Mouse (Mus musculus): ENCODE measurements around the gene Cd28.

Gene Cd28

DNA sequence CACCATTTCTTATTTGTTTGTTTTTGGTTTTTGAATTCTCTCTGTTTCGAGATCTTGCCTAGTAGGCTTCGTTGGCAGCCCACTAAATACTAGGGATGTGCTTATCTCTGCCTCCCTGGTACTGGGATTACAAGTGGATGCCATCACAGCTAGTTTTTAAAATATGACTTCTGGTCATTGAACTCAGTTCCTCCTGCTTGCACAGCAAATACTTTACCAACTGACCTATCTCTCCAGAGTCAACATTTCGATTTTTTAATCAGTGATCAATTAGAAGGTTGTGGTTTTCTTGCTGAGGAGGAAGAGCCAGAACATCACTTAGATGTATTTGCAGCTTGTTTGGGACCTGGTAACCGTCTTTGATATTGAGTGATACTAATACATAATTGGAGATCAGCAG, 34.4 kb downstream of the Cd28 start:
- no peak for DNase-seq

DNA sequence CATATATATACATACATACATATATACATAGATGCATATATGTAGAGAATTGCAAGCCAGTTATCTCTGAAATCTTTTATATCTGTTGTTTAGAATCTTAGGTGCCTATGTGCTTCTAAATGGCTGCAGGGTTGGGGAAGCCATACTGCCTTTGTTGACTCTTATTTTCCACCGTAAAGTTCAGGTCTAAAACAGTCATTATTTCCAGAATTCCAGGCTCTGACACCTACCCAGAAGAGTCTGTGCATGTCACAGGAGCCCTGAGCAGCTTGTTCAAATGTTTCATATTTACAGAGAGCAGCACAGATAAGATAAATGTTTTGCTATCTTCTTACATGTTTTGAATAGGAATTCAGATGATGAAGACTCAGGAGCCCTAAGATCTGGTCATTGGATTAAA, 36.4 kb downstream of the Cd28 start:
- DNase-seq: no peak

DNA sequence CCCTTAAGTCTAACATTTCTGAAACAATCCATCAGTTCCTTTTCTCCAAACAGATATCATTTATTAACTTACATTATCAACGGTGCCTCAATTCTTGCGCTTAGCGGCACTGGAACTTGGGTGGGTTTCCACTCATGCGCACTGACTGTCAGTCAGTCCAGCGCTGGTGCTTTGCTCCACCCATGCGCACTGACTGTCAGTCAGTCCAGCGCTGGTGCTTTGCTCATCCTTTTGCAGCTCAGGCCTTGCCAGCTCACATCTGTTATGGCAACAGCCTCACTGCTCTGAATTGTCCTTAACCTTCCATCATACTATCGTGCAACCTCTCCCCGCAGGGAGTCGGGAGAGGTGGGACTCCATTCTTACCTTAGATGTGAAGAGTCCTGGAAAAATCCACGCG, 37.4 kb downstream of the Cd28 start:
- no peak for DNase-seq

DNA sequence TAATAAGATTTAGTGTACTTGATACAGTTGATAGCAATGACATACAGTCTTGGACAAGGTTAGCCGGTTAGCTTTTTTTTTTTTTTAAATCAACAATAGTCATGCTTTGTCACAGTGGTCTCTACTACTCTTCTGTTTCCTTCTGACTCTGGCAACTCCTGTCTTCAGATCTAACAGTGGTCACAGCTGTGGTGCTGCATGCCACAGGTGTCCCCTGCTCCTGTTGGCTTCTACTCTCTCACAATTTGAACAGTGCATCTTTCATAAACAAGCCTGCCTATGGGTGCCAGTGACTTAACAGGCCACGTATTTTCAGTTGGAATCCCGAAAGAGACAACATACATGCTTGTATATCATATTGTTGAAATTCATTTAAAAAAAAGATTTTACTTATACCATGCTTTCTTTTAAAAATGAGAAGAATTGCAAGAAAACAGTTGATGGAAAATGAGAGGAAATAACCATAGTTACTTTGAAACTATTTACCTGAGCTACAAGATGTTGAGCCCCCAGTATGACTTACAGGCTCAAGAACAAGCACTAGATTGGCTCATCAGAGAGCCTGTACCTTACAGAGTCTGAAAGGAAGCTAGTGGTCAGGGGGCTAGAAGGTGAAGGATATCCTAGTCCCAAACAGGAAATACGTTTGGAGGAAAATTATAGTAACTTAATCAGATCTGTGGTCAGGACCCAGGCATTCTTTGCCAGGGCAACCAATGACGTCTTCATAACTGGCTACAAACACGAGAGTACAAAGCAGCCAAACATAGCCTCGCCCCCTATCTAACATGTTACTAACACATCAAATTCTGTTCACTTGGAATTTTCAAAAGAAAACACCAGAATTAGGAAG, 39.0 kb downstream of the Cd28 start:
- no peak for DNase-seq

DNA sequence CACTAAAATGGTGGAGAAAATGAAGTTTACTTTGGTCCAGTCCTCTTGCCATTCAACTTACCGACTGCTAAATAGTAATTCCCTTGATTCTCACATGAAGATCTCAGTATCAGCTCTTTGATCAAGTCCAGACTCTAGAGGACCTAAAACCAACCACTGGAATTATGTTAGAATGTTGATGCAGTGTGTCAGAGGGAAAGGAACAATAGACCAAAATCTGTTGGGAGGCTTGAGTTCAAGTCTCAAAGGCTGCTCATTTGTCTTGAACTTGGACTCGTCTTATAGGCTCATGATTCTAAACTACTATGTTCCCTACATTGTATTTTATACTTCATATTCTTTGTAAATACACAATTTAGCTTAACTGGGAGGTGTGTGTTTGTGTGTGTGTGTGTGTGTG, 41.0 kb downstream of the Cd28 start:
- DNase-seq: no peak

DNA sequence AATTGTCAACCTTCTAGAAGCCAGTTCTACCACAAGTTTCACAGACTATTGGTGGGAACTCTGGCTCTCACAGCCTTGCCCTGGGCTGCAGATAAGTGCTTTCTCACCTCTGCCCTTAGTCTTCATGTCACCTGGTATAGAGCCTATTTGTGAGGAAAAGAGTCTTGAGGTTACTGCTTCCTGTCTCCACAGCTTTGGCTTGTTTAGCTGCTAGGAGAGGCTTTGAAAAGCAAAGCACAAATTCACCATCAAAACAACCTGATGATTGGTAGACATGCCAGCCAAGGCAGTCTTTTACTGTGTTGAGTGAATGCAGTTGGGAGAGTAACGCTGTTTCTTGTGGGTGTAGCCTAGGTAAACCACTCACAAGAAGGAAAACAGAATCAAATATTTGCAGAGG, 41.6 kb downstream of the Cd28 start:
- DNase-seq: no peak

DNA sequence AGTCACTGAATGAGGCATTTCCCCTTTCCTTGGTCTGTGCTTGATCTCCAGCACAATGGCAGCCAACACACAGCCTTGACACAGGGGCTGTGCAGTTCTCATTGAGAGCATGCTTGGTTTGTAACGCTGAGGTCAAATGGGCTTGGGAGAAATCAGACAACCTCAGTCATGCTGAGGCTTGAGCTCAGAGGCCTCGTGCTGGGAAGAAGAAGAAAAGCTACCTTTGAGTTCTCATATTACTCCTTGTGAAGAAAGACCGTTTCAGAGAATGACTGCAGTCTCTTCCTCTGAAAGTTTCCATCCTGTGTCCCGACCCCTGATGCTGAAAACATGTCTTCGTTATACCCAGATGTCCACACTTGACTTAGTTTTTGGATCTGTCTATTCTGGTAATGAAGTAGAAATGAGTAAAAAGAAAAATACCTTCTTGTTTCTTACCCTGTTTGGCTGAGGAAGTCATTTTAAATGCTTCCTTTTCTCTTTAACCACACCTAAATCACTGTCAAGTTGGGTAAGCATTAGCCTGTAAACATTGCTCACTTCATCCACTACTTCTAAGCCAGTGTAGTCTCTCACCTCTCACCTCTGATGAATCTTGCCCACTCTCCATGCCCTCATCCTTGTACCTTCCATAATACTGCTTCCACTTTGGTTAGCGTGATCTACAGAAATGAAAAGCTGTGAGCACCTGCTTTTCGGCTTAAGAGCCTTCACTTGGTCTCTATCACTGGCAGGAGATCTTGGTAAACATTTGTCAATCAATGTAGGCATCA, 43.1 kb downstream of the Cd28 start:
- no peak for DNase-seq

DNA sequence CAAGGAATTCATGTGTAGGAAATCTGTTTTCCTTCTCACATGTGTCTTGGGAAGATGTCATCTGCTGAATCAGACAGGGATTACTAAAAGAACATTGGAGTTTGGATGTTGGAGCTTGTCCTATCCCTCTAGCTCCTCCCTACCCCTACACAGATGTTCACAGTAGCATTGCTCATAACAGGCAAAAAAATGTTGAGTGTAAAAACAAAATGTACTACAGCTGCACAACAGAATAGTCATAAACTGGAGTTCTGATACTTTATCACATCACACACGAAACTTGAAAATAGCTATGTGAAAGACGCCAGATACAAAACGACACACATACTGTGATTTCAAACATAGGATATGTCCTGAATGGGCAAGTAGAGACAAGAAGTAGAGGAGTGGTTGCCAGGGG, 43.9 kb downstream of the Cd28 start:
- DNase-seq: no peak

DNA sequence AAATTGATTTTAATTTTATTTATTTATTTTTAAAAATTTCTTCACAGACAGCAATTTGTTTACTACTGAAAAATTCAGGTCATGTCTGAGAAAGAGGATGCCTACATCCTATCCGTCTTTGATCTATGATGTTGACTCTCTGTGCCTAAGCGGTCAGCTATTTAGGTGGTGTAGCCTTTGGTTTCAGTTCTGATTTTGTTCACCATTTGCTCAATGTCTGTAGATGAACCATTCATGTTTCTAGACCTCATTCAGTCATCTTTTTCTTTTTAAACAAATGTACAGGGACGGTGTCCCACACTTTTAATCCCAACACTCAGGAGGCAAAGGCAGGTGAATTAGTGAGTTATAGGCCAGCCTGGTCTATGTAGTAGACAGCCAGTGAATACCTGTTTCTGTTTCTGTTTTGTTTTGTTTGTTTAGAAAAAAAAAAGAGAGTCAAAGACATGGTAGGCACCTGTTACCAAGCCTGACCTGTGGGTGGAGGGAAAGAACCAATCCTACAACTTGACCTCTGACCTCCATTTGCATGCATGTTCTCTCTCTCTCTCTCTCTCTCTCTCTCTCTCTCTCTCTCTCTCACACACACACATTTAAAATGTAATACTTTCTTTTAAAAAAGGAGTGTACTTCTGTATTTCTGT, 45.0 kb downstream of the Cd28 start:
- no peak for DNase-seq

DNA sequence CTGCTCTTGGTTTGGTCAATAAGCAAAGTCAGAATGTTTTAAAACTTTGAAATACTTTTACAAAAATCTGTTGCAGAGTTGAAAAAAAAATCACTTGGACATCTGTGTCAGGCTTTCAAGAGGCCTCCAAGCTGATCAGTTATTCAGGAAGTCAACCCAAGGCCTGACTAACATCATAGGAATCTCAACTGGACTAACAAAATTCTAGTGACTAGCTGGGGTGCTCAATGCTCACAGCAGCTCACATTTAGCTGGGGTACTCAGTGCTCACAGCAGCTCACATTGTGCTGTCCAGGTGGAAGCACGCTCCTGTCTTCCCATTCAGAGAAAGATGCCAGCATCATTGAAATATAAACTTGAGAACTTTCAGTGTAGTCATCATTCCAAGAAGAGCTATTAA, 45.9 kb downstream of the Cd28 start:
- no peak for DNase-seq

DNA sequence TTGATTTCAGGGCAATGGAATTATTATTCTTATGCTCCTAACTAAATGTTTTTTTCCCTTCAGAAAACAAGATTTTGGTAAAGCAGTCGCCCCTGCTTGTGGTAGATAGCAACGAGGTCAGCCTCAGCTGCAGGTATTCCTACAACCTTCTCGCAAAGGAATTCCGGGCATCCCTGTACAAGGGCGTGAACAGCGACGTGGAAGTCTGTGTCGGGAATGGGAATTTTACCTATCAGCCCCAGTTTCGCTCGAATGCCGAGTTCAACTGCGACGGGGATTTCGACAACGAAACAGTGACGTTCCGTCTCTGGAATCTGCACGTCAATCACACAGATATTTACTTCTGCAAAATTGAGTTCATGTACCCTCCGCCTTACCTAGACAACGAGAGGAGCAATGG, 46.3 kb downstream of the Cd28 start:
- no peak for DNase-seq

DNA sequence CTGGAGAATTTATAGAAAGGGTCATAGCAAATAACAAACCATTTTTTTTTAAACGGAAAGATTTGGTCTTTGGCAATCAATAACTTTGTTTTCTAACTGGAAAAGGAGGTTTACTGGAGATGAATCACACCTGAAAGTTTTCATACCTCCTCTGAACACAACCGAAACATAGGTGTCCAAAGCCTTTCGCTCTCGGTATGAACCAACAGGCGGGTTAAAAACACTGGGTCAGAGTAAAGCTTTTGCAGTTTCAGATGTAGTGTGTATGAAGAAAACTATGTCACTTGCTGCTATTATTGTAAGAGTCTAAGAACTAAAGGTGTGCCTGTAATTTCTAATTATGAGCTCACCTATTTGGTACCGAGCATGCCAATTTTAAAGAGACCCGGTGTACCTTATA, 55.2 kb downstream of the Cd28 start:
- DNase-seq: no peak

DNA sequence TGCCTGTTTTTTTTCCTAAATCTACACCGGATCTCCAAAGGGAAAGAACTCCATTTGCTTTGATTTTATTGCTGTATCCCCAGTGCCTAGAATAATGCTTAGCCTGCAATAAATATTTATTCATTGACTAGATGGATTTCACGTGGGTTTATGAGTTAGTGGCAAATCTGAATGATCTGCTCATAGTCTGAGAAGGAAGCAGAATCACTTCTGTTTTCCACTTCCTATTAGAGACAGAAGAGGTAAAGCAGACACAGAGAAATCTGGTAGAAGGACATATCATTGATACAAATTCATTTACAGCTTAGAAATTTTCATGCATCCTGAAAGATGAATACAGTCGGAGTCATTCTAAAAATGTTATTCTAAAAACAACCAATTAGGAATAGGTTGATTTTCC, 56.6 kb downstream of the Cd28 start:
- no peak for DNase-seq

DNA sequence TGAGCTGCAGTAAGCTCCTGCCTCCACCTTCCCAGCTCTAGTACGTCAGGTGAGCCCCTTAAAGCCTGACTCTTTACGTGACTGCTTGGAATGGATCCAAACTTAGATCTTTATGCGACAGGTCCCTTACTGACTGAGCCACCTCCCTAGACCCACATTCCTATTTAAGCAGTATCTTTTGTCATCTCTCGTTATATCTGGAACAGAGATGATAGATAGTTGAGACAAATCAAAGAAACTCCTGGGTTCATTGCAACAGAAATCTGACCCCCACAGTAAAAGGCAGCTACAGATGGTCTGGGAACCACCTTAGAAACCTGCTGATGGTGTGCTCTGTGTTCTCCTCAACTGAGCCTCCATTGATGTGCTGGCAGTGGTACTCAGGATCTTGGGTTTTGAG, 59.6 kb downstream of the Cd28 start:
- DNase-seq: no peak

DNA sequence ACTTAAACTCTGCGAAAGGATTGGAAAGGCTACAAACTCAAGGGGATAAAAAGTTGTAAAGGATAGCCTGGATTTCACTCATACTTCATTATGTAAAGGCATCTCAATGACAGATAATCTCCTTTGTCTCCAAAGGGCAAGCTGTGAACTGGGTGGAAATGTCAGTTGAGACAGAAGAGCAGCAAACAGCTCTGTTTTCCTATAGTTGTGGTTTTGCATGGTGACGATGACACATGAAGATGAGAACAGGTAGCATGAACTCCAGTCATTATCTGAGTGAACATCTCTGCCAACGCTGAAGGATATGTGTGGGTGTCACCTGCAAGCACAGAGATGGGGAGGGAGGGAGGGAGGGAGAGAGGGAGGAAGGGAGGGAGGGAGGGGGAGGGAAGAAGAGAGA, 60.3 kb downstream of the Cd28 start:
- DNase-seq: no peak

DNA sequence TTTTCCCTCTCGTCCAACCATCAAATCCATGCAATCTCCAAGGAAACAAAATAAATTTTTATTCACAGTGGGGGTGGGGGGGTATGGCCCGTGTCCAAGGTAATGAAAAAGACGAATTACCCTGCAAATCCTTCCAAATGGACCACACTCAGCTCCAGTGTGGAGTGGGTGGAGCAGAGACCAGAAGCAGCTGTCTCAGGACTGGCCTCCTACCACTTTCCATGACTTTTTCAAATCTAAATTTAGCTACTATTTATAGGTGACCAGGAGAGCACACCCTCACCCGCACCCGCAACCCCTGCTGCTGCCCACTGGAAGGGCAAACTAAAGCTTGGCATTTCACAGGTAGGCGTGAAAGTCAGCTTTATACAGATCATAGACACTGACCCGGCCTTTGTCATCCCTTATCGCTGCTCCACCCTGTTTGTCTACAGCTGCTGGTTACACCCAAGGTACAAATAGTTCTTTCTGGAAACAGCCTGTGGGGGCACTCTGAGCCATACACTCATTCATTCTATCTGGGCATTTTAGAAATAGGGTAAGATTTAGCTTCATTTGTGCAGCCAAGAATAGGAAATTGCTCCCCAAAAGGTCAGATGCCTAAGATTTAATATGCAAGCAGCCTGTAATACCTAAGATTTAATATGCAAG, 62.0 kb downstream of the Cd28 start:
- DNase-seq: peak; percentile 66 to 76

DNA sequence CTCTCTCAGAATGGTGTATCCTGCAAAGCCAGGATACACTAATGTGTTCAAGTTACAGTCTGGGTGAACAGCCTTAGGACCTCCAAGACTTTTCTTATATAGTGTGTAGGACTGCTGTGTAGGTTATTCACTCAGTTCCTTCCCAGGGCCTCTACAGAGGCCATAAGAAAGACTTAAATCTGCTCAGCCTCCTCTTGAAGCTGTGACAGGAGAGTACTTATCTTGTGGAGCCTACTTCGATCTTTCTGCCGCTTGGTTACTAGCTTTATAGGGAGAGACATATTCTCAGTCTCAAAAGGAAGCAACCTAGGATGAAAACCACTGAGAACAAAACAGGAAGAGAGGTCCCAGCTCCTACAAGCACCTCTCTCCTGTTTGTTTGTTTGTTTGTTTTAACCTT, 62.6 kb downstream of the Cd28 start:
- no peak for DNase-seq

DNA sequence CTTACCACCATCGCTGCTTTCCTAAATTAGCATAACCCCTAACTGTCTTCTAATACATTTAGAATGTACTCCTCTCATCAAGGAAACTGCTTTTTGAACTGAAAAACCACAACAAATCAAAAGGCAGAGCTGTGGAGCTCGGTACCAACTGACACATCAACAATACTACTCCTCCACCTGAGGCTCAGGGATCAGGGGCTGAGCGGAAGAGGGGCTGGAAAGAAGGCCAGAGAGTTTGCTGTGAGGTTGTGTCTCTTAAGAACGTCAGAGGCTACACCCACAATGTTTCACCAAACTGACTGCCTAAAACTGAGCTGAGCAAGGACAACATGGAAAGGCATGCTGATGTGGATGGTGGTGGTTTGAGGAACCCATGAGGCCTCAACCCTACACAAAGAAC, 65.1 kb downstream of the Cd28 start:
- no peak for DNase-seq

DNA sequence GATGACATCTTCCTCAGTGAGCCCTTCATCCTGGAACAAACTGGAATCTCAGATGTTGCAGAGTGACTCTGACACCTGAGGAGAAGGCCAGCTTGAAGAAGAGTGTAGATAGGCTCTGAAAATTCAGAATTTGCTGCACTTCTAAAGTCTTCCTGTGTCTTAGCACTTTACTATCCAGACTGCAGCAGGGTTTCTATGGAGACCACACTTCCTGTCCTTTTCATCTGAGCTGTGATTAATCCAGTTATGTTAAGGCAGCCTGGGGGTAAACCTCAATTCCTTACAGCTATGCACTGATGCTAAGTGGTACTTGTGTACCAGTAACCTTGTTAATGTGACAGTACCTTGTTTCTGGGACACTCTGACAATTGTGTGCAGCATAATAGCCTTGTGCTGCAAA, 77.1 kb downstream of the Cd28 start:
- DNase-seq: no peak

DNA sequence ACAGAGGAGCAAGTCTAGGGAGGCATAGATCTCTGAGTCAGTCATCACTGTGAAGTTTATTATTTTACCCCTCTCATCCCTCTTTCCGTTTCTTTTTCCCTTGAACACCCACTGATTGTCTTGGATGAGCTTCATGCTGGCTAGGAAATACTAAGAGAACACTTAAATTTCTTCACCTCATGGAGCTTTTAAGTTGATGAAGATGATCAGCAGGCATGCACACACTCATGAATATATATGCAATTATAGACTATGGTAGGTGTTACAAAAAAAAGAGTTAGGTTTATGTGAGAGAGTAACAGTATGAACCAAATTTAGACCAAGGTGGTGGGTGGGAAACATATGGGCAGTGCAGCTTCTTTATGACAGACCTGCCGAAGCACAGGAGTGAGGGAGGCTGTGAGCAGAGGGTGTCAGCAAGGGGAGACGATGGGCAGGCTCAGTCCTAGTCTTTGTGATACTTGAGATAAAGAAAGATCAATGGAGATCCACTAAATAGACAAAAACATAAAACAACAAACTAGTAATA, 79.1 kb downstream of the Cd28 start:
- no peak for DNase-seq

DNA sequence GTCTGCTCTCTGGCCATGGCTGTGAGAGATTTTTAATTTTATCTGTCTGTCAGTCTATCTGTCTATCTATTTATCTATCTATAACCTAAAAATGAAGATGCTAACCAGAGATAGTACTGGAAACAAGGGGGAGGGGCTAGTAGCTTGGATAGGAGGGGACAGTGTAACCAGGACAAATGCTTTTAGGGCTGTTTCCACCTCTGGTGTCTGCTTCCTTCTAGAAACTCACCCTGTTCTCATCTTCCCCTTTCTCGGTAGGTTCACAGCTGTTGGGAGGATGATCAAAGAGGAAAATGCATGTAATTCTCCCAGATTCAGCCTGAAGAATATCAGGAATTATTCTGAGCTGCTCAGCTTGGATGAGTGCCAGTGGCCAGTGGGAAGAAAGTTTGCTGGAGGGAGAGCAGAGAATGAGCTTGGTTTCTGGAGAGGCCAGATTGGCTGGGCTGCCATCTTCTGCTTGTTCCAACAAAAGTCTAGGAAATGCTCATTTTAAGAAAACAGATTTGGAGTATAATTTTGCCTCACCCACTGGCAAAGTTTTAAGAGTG, 83.3 kb downstream of the Cd28 start:
- peak; percentile 43 to 53 for DNase-seq

DNA sequence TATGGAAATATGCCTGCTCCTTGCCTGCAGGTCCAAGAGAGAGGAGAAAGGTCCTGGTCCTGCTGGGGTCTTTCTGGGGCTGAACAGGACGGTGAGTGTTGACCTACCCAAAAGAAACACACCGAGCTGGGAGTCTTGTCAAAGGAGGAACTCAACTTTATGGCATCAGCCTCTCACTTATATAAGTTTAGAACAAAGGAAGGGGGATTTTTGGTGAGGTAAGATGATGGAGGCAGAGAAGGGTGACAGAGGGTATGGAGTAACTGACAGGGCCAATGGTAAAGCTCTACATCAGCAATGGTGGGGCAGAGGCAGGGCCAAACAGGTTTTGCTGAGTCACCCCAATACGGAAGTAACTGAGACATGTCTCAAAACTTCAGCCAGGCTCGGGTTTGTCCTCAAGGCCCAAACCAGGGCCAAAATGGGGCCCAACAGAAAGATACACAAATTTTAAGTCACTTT, 84.6 kb downstream of the Cd28 start:
- DNase-seq: no peak
